Mouse (Mus musculus): ENCODE results near the gene Ifi202b. TPM values are rescaled to one million over a fixed set of nuclear protein-coding genes. Genes with fewer than 3 reads are reported as not detected.
"Not testable (repeated sequence)": the region's sequence is repeated elsewhere in the genome, so short reads cannot be mapped to it uniquely, and the experiment has no call there.

Gene Ifi202b
- total RNA-seq (2017) = not detected in 2 replicates

DNA sequence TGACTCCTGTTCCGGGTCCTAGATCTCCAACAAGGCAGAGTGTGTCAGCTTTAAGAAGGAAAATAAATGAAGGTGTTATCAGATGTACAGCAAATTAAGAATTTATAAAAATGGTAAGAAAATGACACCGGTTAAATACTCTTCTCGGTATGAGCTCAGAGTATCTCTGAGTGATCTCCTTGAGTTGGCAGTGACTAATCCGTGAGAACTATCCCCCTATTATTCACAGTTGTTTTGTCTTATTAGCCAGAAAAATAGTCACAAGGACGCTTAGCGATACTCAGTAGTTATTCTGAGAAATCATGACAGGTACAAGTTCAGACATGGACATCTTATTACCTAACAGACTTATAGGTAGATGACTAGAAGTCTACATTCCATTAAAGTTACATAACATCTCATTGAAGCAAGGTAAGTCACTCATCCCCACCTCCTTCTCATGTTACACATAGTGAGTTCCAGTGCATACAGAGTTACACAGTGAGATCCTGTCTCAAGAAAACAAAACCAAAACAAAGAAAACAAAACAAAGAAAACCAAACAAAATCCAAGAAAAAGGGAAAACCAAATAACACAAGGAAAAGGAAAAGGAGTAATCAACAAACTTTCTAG is at the start of gene Ifi202b:
Gene Ifi202b (minus strand): TSS at position 51 of the 612 bp plus-strand sequence.
- ATAC-seq (replicated peaks; ENCODE audit: low read depth, poor library complexity, severe bottlenecking) = not testable (repeated sequence)

DNA sequence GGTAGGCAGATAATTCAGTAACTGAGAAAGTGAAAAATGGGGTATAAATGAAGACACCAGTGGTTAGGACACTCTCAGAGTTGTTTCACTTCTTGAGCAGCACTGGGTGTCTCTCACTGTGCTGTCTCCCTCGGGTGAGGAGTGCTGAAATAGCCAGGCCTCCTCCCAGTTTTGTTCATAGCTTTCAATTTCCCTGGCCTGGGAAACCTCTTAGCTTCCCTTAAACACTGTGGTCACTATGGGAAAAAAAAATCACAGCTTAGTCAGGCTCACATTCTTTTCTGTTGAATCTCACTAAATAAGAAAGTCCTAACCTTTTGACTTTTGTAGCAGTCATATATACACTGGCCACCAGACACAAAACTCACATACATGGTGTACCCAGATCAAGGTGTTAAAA is 49.2 kb upstream of the Ifi202b start, which contains the start of gene Ifi205:
Gene Ifi205 (minus strand): TSS at position 113 of the 400 bp plus-strand sequence.
- 0 out of 2 replicates have a peak, but pooled peaks have one; percentile 32 for ATAC-seq (replicated peaks; ENCODE audit: low read depth, poor library complexity, severe bottlenecking)

DNA sequence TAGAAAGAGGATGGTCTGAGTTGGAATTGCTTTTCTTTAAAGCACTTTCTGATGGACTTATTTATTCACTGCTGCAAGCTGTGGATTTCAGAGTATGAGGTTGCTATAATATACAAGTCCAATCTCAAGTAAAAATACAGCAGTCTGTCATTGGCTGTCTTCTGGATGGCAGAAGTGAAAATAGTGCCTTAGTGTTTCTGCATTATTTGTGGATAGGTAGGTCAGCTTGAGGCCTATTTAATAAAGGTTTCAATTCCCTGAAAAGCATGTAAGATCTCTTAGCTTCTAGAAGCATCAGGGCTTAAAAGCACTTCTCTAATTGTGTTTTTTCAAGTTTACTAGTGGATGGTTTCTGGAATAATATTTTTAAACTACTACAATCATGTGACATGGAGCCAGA is 24.5 kb upstream of the Ifi202b start:
- peak; percentile 55 for ATAC-seq (replicated peaks; ENCODE audit: low read depth, poor library complexity, severe bottlenecking)

DNA sequence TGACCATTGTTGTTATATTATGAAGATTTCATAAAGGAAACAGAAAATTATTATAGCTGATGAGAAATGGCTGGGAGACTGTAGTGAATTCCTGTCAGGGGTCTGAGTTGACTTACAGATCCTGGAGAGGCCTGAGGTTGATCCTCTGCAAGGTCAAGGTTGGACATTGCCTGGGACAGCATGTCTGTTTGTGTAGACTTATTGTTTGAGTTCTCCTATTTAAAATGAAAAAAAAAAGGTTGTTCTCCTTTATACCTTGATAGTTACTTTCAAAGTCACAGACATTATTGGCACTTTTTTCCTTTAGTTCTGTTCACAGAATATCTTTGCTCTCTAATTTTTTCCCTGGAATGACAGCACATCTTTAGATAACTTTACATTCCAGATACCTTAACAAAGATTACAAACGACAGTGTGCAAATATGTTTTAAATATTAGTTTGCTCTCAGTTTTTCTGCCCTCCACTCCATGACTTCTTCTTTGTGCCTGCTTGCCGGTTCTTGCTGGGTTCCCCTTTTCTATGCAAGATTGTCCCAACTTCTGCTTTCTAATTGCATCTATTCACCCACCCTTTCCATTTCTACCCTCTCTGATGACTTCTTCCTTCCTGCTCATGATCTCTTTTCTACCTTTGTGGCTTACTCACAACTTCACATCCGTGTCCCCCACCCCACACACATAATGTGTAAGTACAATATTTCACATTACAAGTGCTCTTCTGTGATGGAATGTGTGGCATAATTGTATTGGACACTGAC is 22.0 kb upstream of the Ifi202b start:
- ATAC-seq (replicated peaks; ENCODE audit: low read depth, poor library complexity, severe bottlenecking) = peak; percentile 98

DNA sequence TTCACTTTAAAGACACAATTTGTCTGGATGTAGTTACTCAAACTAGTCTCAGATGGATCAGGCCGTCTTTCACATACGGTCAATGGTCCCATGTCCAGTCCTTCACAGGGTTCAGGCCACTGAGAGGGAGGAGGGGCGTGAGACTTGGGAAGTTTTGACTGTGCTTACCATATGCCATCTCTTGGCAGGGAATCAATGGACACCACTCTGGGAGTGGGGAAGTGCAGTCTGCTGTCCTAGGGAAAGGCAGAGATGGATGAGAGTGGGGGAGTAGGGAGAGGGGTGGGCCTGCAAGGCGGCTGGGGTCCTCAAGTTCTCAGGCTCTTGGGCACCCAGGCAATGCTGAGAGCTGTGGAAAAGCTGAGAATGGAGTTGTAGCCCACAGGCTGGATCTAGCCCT is 12.5 kb upstream of the Ifi202b start:
- no peak for ATAC-seq (replicated peaks; ENCODE audit: low read depth, poor library complexity, severe bottlenecking)

DNA sequence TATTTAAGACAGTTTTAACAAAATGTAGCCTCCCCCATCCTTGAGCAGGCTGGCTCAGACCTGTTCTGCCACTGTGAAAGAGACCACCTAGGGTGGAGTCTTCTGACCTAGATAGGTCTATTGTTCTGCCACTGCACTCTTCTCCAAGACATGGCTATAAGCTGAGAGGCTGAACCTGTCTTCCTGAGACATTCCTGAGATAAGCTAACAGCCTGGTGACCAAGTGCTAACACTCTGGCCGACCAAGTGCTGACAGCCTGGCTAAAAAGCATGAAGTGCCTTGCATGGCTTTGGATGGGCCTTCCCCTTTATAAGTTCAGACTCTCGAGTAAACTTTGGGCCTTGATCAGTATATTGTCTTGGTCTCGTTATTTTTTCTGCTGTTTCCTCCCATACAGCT is 1.5 kb downstream of the Ifi202b start:
- ATAC-seq (replicated peaks; ENCODE audit: low read depth, poor library complexity, severe bottlenecking) = not testable (repeated sequence)

DNA sequence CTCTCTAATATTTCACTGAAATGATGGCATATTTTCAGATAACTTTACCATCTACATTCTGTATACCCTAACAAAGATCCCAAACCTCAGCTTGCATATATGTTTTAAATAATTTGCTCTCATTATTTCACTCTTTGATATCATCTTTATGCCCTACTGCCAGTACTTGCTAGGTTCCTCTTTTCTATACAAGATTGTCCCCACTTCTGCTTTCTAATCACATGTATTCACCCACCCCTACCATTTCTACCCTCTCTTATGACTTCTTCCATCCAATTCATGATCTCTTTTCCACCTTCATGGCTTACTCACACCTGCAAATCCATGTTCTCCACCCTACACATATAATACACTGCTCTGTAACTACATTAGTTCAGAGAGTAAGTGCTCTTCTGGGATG is 4.9 kb downstream of the Ifi202b start:
- peak; percentile 99 for ATAC-seq (replicated peaks; ENCODE audit: low read depth, poor library complexity, severe bottlenecking)

DNA sequence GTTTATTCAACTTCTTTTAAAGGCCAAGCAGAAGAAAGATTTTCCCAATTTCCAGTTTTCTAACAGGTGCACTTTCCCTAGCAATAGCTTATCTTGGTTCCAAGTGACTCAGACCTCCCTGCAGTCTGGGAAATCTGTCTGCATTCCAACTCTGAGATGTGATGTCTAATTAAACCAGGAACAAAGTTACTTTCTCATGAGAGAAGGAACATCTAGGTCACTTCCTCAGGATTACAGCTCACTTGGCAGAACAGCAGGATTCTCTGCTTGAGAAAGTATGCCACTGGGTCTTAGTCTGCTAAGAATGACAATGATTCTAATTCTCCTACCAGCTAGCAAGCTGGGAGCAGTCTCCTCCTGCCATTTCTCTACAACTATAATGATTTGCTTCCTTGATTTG is 9.4 kb downstream of the Ifi202b start:
- no peak for ATAC-seq (replicated peaks; ENCODE audit: low read depth, poor library complexity, severe bottlenecking)

DNA sequence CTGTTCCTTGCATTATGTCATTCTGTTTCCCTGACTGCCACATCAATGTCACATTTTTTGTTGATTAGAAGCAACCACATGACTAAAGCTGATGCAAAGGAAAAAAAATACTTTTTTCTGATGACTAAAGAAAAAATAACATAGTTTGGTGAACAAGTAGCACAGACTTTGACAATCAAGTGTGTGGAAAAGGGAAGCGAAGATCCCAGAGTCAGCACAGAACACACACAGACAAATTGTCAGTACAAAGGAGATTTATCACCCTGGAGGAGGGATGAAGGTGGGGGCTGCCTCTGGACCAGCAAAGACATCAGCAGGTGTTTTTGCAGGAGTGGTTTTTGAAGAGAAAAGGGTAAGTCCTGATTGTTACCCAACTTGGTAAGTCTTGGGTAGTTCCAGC is 21.1 kb downstream of the Ifi202b start:
- ATAC-seq (replicated peaks; ENCODE audit: low read depth, poor library complexity, severe bottlenecking) = not testable (repeated sequence)

DNA sequence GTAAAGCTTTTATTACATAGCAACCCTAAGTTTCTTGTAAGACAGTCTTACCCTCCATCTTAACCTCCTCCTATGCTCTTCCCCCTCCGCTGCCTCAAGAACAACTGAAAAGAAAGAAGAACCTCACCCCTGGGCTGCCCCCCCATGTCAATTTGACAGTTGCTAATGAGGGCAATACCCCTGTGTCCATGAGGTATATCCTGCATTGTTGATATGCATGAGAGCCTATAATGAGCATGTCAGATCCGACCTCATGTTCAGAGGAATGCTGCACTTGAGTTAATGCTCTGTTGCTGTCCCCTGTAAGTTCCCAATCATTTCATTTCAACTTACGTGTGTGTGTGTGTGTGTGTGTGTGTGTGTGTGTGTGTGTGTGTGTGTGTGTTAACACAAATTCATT is 22.5 kb downstream of the Ifi202b start:
- not testable (repeated sequence) for ATAC-seq (replicated peaks; ENCODE audit: low read depth, poor library complexity, severe bottlenecking)

DNA sequence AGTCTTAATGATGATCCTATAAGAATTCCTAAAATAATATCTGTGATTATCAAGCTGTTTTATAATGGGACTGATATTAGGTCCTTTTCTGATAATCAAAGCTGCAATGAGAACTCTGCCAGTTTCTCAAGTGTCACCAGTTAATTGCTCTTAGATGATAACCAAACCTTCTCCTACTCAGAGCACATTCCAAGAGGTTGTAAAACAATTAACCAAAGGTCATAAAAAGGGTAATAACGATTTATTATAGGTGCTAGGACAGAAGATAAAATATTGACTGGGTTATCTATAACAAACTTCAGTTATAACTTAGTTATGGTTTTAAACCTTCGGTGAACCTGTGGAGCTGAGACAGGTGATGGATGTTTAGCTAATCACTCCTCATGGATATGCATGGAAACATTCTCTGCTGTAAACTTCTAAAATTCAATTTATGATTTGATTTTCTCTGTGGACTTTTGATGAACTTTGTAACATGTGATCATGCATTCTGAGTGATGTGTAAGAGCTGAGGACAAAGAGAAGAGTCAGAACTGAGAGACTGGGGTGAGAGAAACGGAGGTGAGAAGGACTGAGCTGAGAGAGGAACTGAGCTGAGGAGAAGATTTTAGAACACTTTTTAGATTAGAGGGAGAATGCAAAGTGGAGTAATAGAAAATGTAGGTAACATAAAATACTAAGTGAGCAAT is 26.6 kb downstream of the Ifi202b start:
- ATAC-seq (replicated peaks; ENCODE audit: low read depth, poor library complexity, severe bottlenecking) = not testable (repeated sequence)

DNA sequence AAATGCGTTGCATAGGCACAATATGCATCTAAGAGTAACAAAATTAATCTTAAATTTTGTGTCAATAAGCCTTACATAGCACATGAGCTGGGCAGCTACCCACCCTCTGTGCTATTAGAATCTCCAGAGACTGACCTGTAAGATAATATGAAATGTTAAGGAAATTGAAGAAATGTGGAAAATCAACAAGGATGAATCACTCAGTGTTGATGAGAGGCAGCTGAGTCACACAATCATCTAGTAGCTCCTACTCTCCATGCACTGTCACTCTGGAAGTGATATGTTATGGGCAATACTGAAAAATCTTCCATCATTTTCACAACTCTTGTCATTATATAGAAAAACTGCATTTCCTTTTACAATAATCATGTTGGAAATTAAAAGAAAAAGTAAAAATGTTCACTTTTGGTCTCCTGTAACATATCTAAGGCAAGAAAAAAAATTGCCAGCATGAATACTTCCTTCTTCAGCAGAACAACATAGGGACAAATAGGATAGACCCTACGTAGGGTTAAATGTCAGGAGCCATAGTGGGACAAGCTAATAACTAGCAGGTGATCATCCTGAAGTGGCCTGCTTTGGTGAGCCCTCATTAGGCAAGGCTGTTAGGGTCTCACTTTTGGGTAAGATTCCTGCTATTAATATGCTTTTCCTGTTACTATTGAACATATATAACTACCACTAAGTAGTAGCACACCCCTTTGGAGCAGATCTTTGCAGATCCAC is 27.3 kb downstream of the Ifi202b start:
- no peak for ATAC-seq (replicated peaks; ENCODE audit: low read depth, poor library complexity, severe bottlenecking)

DNA sequence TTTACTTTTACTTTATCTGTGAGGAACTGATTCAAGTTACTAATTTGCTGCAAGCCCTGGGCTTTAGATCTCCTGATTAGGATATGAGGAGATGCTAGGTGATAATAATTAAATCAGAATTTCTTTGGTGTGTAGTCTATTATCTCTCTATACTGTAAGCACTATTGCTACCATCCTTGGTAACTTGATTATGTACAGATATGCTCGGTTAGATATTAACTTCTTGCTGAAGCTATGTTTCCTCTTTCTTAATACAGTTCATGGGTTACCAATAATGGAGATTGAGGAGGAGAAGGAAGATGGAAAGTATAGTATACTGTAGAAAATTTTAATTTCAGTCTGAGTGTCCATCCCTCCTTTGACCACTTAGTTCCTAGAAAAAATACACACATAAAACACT is 29.0 kb downstream of the Ifi202b start:
- no peak for ATAC-seq (replicated peaks; ENCODE audit: low read depth, poor library complexity, severe bottlenecking)

DNA sequence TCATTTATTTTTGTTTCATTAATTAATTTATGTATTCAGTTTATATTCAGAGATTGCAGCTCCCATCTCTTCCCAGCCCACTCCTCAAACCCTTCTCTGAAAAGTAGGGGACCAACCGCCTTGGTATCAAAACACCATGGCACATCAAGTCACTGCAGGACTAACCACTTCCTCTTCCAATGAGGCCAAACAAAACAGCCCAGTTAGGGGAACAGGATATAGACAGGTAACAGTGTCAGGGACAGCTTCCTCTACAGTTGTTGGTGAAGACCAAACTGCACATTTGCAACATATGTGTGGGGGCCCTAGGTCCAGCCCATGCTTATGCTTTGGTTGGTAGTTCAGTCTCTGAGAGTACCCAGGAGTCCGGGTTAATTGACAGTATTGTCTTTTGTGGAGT is 33.5 kb downstream of the Ifi202b start:
- peak; percentile 93 for ATAC-seq (replicated peaks; ENCODE audit: low read depth, poor library complexity, severe bottlenecking)

DNA sequence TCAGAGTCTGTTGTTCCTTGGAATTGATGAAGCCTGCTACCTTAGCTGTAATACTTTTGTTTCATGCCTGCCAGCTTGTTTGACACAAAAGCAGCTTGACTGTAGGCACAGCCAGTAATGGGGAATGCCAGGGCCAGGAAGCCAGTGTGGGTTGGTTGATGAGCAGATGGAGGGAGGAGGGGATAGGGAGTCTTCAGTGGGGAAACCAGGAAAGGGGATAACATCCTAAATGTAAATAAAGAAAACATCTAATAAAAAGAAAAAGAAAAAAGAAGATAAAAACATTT is 39.8 kb downstream of the Ifi202b start:
- ATAC-seq (replicated peaks; ENCODE audit: low read depth, poor library complexity, severe bottlenecking) = not testable (repeated sequence)

DNA sequence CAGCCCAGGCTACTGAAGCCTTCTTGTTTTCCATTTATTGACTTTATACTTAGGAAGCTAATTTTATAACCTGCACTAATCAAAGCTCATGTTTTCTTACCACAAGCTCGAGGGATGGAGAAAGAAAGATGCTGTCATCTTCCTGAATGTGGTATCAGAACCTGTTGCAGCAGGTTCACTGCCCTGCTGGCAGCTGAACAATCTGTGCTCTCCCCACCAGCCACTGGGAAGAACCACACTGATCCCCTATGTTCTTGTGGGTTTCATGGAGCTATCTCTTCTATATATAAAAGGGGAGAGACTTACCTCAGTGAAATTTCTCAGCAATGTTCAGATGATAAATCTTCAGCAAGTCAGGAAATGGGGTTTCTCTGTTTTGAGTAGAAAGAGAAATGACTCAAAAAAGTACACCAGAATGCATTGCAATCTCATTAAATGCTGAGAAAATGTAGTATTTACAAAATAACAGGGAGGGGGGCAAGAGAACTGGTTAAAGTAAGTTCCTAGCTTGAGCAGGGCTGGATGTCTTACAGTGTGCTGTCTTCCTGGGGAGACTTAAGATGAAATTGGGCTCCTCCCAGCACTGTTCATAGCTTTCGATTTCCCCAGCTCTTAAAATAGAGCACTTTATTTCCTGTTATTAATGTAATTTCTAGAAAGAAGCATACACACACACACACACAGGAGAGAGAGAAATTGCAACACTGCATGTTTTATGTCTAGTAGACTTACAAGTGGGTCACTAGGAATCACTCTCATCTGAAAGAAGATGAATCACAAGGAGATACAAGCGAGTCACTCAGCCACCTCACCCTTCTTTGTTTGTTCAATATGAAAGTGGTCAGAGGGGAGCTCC is 40.4 kb downstream of the Ifi202b start, which contains the start of the genes Mndal and Ifi203:
Gene Mndal (minus strand): TSS at position 568 of the 856 bp plus-strand sequence.
Gene Ifi203 (minus strand): TSS at position 749 of the 856 bp plus-strand sequence.
- ATAC-seq (replicated peaks; ENCODE audit: low read depth, poor library complexity, severe bottlenecking) = peak; percentile 58

DNA sequence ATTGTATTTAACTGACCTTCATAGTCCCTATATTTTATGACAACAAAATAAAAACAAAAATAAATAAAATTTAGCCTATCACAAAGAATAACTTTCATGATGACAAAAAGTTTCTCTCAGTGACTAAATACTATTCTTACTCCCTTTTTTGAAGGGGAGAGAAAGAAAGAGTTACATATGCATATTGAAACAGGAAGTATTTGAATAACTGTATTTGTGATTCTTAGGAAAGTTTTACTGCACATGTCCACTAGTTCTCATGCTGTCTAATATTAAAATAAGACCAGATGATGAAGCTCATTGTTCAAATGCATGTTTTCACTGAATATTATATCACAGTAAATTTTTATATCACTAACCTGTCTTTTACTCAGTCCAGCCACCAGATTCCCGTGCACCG is 41.0 kb downstream of the Ifi202b start:
- peak; percentile 48 for ATAC-seq (replicated peaks; ENCODE audit: low read depth, poor library complexity, severe bottlenecking)

DNA sequence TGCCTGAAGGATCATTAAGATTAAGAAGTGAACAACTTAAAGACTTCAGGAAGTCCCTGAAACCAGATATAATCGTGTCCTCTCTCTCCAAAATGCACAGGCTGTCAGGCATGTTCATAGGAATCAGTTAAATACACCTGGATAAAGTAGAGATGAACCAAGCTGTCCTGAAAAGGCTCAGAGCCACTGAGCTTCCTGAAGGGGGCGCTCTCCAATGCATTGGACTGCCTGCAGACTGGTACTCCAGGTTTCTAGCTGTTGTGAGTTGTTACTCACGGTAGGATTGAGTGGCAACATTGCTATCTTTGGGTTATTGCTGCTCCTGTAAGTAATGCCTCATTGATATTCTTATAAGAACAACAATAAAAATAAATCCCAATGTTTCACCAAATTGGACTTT is 63.3 kb downstream of the Ifi202b start:
- ATAC-seq (replicated peaks; ENCODE audit: low read depth, poor library complexity, severe bottlenecking) = not testable (repeated sequence)

DNA sequence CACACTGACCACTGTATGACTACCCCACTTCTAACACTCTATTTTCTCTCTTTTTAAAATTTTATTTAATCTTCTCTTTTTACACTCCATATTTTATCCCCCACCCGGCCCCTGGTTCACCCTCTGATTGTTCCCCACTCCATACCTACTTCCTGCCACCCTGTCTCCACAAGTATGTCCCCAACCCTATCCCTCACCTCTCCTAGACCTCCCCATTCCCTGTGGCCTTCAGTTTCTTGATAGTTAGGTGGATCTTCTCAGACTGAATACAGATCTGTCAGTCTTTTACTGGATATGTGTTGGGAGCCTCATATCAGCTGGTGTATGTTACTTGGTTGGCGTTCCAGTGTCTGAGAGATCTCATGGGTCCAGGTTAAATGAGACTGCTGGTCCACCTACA is 68.0 kb downstream of the Ifi202b start:
- no peak for ATAC-seq (replicated peaks; ENCODE audit: low read depth, poor library complexity, severe bottlenecking)

Data from common myeloid progenitor, adult 5-6 weeks (primary cell).